Mouse (Mus musculus) spleen, adult 2 months (tissue): ENCODE data around the gene Tcp1.

Experiments
- CTCF ChIP-seq: fragments of 200-500 bp; IDR thresholded peaks from 2 replicates; pipeline ENCODE4 v1.5.1; 2011; ENCODE audit warnings: mild to moderate bottlenecking, inconsistent platforms; ENCODE audit not compliant: insufficient read depth, insufficient read length, insufficient replicate concordance; ENCODE audit errors: extremely low read depth
- POLR2A ChIP-seq: fragments of 200-500 bp; IDR thresholded peaks from 2 replicates; pipeline ENCODE4 v1.6.1; 2011; ENCODE audit warnings: low read depth, low read length, inconsistent platforms

DNA sequence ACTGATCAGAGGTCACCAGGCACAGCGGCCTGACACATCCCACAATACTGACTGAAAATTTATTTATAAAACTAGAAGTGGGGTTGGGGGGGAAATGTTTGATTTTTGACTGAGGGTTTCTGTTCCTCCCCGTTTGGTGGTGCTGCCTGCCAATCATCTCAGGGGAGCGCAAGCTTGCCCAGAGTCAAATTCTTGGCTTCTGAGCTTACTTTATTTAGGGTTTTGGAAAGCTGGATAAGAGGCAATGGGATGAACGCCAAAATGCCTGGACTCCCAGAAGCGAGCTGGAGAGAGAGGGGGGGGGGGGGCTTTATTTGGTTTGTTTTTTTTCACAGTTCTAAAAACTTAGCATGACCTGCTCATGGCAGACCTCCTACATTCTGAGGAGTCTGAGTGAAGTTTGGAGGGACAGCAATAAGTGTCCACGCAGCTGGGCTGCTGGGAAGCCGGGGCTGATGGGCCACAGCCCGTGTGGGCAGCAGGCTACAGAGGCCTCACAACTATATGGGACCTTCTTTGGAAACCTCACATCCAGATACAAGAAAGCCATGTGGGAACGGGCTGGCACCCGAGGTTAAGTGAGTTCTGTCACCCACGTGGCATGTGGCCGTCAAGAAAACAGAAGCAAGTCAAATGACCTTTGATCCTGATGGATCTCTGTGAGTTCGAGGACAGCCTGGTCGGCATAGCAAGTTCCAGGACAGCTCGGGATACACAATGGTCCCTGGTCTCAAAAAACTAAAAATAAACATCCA lies 28.3 kb upstream of the Tcp1 start:
- no peak for TF ChIP-seq POLR2A
- no peak for TF ChIP-seq CTCF
